Mouse (Mus musculus) lung, embryonic 15.5 days (tissue): ENCODE measurements around the gene Naaladl1. TPM values are rescaled to one million over a fixed set of nuclear protein-coding genes. Genes with fewer than 3 reads are reported as not detected.
A peak's percentile ranks its signal among the peaks of the same experiment; 100 is the strongest.

ENCODE experiments used
- ATAC-seq: fragments of 200-750 bp; cut with Nextera tagmentation; 2 replicates; pipeline ENCODE4 v1.8.0; 2017; ENCODE audit warnings: moderate number of reproducible peaks, borderline replicate concordance; ENCODE audit not compliant: low FRiP score, low TSS enrichment; ENCODE audit errors: extremely low read depth
- H3K27ac ChIP-seq: fragments of 300-500 bp; sonication (generic); 2 replicates; pipeline ENCODE4 v1.5.1; 2015; ENCODE audit warnings: moderate library complexity, mild to moderate bottlenecking, inconsistent platforms
- H3K27me3 ChIP-seq: fragments of 300-500 bp; sonication (generic); 2 replicates; pipeline ENCODE4 v1.6.1; 2015; ENCODE audit warnings: inconsistent platforms
- H3K36me3 ChIP-seq: fragments of 300-500 bp; sonication (generic); 2 replicates; pipeline ENCODE4 v1.6.1; 2015; ENCODE audit warnings: inconsistent platforms
- H3K4me1 ChIP-seq: fragments of 300-500 bp; sonication (generic); 2 replicates; pipeline ENCODE4 v1.6.1; 2015; ENCODE audit warnings: inconsistent platforms
- H3K4me2 ChIP-seq: fragments of 300-500 bp; sonication (generic); 2 replicates; pipeline ENCODE4 v1.6.1; 2015; ENCODE audit warnings: inconsistent platforms, mild to moderate bottlenecking, moderate library complexity
- H3K4me3 ChIP-seq: fragments of 300-500 bp; sonication (generic); 2 replicates; pipeline ENCODE4 v1.5.1; 2015; ENCODE audit warnings: mild to moderate bottlenecking, inconsistent platforms
- H3K9ac ChIP-seq: fragments of 300-500 bp; sonication (generic); 2 replicates; pipeline ENCODE4 v1.6.1; 2015; ENCODE audit warnings: inconsistent platforms
- H3K9me3 ChIP-seq: fragments of 300-500 bp; sonication (generic); 2 replicates; pipeline ENCODE4 v1.6.1; 2016; ENCODE audit warnings: inconsistent platforms
- WGBS: fragments of 180-500 bp; shearing (Covaris S2); methylation state at CpG from one replicate; pipeline ENCODE4 v1.1.7; 2015; 5-methylcytosine and 5-hydroxymethylcytosine counted together
- polyA plus RNA-seq: library from polyadenylated mRNA; unstranded; fragments of >200 nt; fragmentation: Nextera tagmentation; extraction: Ambion mirVana; gene quantifications from 2 replicates; pipeline ENCODE4 v1.2.1, GENCODE M21; 2015

The Naaladl1 gene
- polyA plus RNA-seq = 0.34 and 0.41 TPM in 2 replicates

DNA sequence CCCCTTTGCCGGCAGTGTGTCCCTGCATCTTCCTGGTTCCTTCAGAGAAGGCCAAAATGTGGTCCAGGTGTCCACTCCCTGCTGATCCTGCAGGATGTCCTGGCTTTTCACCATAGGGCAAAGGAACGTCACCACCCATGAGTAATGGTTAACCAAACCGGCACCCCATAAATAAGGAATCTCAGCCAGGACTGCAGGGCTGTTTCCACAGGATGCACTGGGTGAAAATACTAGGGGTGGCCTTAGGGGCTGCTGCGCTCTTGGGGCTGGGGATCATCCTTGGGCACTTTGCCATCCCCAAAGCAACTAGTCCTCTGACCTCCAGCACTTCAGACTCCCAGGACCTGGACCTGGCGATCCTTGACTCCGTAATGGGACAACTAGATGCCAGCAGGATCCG, at the start of gene Naaladl1:
TSS of gene Naaladl1 (plus strand) at position 197 of the 400 bp plus-strand sequence.
- H3K9ac ChIP-seq = no peak within 1 kb of the TSS
- ATAC-seq = no peak
- no peak within 1 kb of the TSS for H3K4me3 ChIP-seq
- H3K9me3 ChIP-seq = no peaks in the 10 kb centered on the region
- H3K4me2 ChIP-seq = no peak within 1 kb of the TSS
- H3K27ac ChIP-seq = no peak within 1 kb of the TSS
- WGBS = 82% methylated on average over 7 of the region's 7 CpGs
- no peaks in the 10 kb centered on the region for H3K27me3 ChIP-seq
- no peaks in the 10 kb centered on the region for H3K4me1 ChIP-seq
- H3K36me3 ChIP-seq = no peaks in the 10 kb centered on the region

DNA sequence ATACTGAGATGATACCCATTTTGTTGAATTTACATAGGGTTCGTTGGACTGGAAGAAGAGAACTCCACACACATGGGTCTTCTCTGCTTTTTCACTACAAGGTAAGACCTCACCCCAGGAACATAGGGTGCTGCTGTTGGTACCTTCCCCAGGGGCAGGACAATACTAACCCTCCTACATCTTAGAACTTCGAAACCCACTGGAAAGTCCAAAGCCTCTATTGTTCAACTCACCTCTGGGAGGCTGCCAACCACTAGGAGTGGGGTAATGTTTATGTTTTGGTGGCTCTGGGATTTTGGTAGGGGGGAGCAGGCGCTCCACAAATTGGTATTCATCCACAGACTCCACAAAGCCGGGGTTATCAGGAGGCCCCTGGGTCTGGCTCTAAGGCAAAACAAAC, 48.9 kb upstream of the Naaladl1 start:
- WGBS = 50% methylated on average over 4 of the region's 4 CpGs
- no peak for ATAC-seq
- Histone ChIP-seq H3K4me2 (peak overlapping the region; percentile 71), H3K9me3 (no peaks in the 10 kb centered on the region), H3K4me3 (peak overlapping the region; percentile 79), H3K27me3 (no peaks in the 10 kb centered on the region), H3K4me1 (peaks cover 27% of the 10 kb centered on the region), H3K36me3 (peaks cover 57% of the 10 kb centered on the region), H3K27ac (no peak overlapping the region), H3K9ac (peak overlapping the region; percentile 91)

DNA sequence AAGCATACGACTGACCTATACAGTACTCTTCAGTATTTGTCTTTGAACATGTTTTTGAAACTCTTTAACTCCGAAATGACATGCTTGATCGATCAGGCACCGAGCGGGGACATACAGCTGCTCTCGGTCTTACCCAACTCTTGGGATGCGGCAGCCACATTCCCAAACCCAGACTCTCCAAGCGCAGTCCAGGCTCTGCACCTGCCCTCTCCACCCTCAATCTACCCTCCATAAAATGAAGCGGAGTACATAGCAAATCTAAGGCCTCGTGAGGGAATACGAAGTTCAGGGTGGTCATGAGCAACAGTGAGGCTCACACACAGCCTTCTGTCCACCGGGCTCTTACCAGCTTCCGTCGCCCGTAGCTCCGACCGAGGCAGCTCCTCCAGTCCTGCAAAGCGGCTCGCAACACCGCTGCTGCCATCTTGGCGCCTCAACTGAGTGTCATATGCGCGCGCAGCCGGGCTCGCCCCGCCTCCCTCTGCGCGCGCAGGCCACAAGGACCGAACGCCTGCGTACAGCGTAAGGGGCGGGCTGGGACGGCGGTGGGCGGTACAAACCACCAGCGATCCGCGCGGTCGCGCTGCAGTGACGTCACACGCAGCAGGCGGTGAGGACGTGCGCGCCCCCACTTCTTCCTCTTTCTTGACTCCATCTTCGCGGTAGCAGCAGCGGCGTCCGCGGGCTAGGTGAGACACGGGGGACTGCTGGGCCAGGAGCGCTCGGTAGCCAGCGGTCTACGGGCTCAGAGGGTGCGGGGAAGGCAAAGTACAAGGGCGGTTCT, 48.1 kb upstream of the Naaladl1 start, which contains the start of the genes Mrpl49 and Fau:
TSS of gene Mrpl49 (minus strand) at position 473 of the 784 bp plus-strand sequence.
TSS of gene Fau (plus strand) at position 532 of the 784 bp plus-strand sequence.
- H3K27me3 ChIP-seq = no peaks in the 10 kb centered on the region
- under 1% methylated on average over 63 of the region's 63 CpGs for WGBS
- peaks cover 35% of the 10 kb centered on the region for H3K4me1 ChIP-seq
- peak within 1 kb of the TSS; percentile 79 for H3K27ac ChIP-seq
- H3K4me2 ChIP-seq = peak within 1 kb of the TSS; percentile 76
- peaks cover 48% of the 10 kb centered on the region for H3K36me3 ChIP-seq
- peak within 1 kb of the TSS; percentile 91 for H3K9ac ChIP-seq
- peak within 1 kb of the TSS; percentile 79 for H3K4me3 ChIP-seq
- H3K9me3 ChIP-seq = no peaks in the 10 kb centered on the region
- peak; percentile 90 for ATAC-seq

DNA sequence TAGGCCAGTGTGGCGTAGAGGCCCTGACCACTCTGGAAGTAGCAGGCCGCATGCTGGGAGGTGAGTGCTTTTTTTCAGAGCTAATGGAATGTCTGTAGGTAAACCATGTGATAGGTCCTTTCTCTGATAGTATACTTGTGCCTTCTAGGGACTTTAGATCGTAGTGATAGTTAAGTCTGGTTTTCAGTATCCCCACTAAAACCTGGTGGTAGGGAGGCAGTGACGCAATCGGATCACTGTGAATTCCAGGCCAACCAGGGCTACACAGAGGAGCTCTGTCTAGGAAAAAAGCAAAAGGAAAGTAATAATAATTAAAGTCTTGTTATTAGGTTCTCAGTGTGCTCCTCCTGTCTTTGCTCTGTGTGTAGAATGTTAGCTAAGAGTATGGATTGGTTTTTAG, 47.1 kb upstream of the Naaladl1 start:
- ATAC-seq = no peak
- WGBS = 32% methylated on average over 5 of the region's 5 CpGs
- Histone ChIP-seq H3K27ac (peak overlapping the region; percentile 79; the same call in 1 of the 2 replicates), H3K9ac (peak overlapping the region; percentile 90), H3K4me2 (peak overlapping the region; percentile 76), H3K27me3 (no peaks in the 10 kb centered on the region), H3K9me3 (no peaks in the 10 kb centered on the region), H3K4me1 (peaks cover 41% of the 10 kb centered on the region), H3K36me3 (peaks cover 38% of the 10 kb centered on the region), H3K4me3 (peak overlapping the region; percentile 79)

DNA sequence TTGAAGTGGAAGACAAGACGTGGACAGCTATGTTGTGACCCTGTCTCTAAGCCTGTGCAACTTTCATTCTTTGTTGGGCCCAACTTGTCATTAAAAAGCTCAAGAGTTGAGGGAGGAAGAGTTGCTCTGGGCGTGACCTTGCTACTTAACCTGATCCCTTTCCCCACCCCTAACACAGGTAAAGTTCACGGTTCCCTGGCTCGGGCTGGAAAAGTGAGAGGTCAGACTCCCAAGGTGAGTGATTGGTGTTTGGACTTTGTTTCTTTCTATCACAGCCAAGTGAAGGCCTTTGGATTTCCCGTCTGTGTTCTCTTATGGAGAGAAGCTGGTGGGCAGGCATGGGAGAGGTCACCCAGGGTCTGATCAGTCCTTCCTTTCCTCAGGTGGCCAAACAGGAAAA, 46.6 kb upstream of the Naaladl1 start:
- Histone ChIP-seq H3K9me3 (no peaks in the 10 kb centered on the region), H3K4me1 (peaks cover 41% of the 10 kb centered on the region), H3K27ac (no peak overlapping the region), H3K27me3 (no peaks in the 10 kb centered on the region), H3K9ac (peak overlapping the region; percentile 90), H3K36me3 (peaks cover 34% of the 10 kb centered on the region), H3K4me2 (peak overlapping the region; percentile 76), H3K4me3 (peak overlapping the region; percentile 79)
- ATAC-seq = no peak
- WGBS = 74% methylated on average over 5 of the region's 5 CpGs

DNA sequence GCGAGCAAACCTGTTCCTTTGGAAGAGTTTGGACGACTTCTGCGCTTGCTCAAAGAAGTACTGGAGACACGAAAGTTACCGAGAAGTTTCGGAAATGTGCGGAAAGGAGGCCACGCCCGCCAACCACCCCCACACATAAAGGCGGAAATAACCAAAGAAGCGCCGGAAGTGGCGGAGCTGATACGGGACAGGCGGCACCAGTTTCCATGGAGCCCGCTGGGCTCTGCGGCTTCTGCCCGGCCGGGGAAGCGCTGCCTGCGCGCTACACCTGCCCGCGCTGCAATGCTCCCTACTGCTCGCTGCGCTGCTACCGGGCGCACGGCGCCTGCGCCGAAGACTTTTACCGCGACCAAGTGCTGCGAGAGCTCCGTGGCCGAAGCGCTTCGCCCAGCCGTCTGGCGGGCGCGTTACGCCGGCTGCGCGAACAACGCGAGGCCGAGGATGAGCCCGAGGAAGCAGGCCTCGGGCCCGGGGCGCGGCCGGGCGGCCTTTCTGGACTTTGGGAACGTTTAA, 44.5 kb upstream of the Naaladl1 start, which contains the start of gene Znhit2:
TSS of gene Znhit2 (plus strand) at position 172 of the 513 bp plus-strand sequence.
- Histone ChIP-seq H3K4me2 (peak within 1 kb of the TSS; percentile 92), H3K9me3 (no peaks in the 10 kb centered on the region), H3K36me3 (peaks cover 16% of the 10 kb centered on the region), H3K4me1 (peaks cover 40% of the 10 kb centered on the region), H3K9ac (peak within 1 kb of the TSS; percentile 88), H3K27me3 (no peaks in the 10 kb centered on the region), H3K27ac (peak within 1 kb of the TSS; percentile 95), H3K4me3 (peak within 1 kb of the TSS; percentile 90)
- peak; percentile 71 for ATAC-seq
- WGBS = under 1% methylated on average over 58 of the region's 58 CpGs

DNA sequence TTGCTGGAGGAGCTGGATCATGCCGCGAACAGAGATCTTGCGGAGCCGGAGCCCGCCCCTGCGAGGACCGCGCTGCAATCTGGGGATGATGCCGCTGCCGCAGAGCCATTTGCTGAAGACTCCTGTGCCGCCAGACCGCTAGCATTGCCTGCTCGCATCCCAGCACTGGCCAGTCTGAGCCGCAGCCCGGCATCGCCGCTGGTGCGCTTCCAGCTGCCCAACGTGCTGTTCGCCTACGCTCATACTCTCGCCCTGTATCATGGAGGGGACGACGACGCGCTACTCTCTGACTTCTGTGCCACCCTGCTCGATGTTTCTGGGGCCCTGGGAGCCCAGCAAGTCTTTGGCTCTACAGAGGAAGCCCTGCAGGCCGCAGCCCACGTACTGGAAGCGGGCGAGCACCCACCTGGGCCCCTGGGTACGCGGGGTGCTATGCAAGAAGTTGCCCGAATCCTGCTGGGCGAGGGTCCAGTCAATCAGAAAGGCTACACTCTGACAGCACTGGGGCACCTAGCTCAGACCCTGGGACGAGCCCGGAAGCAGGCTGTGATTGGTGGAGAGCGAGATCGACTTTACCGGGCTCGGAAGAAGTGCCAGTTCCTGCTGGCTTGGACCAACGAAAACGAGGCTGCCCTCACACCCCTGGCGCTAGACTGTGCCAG, 43.8 kb upstream of the Naaladl1 start:
- ATAC-seq = no peak
- H3K36me3 ChIP-seq = peaks cover 16% of the 10 kb centered on the region
- H3K9me3 ChIP-seq = no peaks in the 10 kb centered on the region
- H3K4me1 ChIP-seq = peaks cover 38% of the 10 kb centered on the region
- peak overlapping the region; percentile 90 for H3K4me3 ChIP-seq
- no peaks in the 10 kb centered on the region for H3K27me3 ChIP-seq
- peak overlapping the region; percentile 92 for H3K4me2 ChIP-seq
- H3K27ac ChIP-seq = peak overlapping the region; percentile 95
- under 1% methylated on average over 37 of the region's 44 CpGs for WGBS
- H3K9ac ChIP-seq = peak overlapping the region; percentile 88

DNA sequence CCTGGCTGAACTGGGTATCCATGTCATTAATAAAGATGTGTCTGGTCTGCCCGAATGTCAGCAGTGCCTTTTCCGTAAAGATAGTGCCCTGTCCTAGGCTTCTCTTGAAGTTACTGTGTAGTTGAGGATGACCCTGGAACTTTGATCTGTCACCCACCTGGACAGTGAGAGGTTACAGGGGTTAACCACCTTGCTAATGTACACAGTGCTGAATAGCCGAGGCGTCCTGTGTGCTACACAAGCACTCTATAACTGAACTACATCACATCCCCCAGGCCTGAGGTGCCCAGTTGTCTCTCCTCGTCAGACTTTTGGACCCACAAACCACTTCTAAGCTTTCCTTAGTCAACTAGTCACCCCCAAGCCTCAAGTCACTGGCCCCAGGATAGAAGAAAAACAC, 43.2 kb upstream of the Naaladl1 start:
- peak overlapping the region; percentile 88 for H3K9ac ChIP-seq
- peaks cover 39% of the 10 kb centered on the region for H3K4me1 ChIP-seq
- 42% methylated on average over 5 of the region's 5 CpGs for WGBS
- H3K4me3 ChIP-seq = peak overlapping the region; percentile 90
- 0 out of 2 replicates have a peak overlapping the region, but pooled peaks have one; percentile 95 for H3K27ac ChIP-seq
- no peak for ATAC-seq
- peaks cover 16% of the 10 kb centered on the region for H3K36me3 ChIP-seq
- no peaks in the 10 kb centered on the region for H3K9me3 ChIP-seq
- H3K27me3 ChIP-seq = no peaks in the 10 kb centered on the region
- peak overlapping the region; percentile 92 for H3K4me2 ChIP-seq

DNA sequence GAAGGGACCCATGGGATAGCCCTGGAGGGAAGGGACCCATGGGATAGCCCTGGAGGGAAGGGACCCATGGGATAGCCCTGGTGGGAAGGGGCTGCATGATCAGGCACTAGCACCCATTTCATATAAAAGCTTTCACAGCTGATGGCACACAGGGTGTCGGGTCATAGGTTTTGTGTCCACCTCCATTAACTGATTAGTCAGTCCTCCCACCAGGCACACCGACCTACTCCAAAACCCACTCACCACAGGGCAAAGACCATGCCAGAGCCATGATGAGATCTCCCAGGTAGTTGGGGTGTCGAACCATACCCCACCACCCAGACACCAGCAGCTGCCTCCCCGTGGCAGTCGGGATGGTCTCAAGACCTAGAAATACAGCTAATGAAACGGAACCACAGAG, 42.5 kb upstream of the Naaladl1 start:
- no peak for ATAC-seq
- Histone ChIP-seq H3K27ac (no peak overlapping the region), H3K36me3 (peaks cover 16% of the 10 kb centered on the region), H3K4me1 (peaks cover 46% of the 10 kb centered on the region), H3K27me3 (no peaks in the 10 kb centered on the region), H3K9me3 (no peaks in the 10 kb centered on the region), H3K9ac (no peak overlapping the region), H3K4me2 (peak overlapping the region; percentile 92; the same call in 1 of the 2 replicates), H3K4me3 (0 out of 2 replicates have a peak overlapping the region, but pooled peaks have one; percentile 90)
- 88% methylated on average over 6 of the region's 6 CpGs for WGBS

DNA sequence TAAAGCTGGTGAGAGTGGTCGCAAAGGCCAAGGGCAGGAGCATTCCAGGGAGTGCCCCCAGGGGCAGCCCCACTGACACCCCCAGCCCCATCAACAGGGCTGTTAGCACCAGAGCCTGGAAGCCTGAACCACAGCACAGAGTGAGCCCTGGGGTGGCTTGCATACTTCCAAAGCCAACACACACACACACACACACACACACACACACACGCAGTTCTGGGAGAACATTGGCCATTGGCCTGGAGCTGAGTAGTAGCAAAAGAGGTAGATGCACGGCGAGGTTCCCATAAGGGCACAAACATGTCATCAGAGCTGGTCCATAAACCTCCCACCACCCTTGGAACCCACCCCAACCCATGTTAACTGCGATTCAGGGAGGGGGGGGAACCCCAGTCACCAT, 39.0 kb upstream of the Naaladl1 start:
- peak overlapping the region; percentile 50 for H3K4me3 ChIP-seq
- H3K27ac ChIP-seq = peak overlapping the region; percentile 54; the same call in 1 of the 2 replicates

DNA sequence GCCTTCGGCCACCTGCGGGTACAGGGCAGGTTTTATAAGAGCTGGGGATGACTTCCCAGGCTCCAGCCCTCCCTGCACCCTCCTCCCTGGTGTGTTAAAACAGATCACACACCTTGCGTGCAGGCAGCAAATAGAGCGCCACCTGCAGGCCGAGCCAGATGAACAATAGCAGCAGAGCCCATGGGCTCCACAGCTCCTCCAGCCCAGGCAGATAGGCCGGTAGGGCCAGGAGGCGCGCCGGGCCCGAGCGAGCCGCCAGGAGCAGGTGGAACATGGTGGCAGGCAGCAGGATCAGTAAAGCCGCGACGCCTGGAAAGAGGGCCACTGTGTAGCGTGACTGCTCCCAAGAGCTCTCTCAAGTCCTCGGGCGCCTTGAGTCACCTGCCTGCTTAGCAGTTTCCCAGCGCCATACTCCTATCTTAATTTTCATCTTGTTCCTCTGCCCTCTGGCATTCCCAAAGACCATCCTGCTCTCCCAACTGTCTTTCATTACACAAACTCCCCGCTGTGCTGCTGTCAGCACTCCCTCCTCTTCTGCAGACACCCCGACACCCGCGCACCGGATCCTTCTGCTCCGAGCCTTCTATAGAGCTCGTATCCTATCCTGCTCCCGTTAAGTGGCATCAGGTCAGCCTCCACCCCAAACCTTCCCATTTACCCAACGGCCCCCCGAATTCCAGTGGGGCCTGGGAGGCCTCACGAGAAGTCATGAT, 38.4 kb upstream of the Naaladl1 start:
- ATAC-seq = peak; percentile 36; the same call in 1 of the 2 replicates
- Histone ChIP-seq H3K4me2 (peak overlapping the region; percentile 96), H3K9me3 (no peaks in the 10 kb centered on the region), H3K27me3 (no peaks in the 10 kb centered on the region), H3K4me1 (peaks cover 29% of the 10 kb centered on the region), H3K27ac (peak overlapping the region; percentile 54), H3K9ac (peak overlapping the region; percentile 52), H3K36me3 (peaks cover 29% of the 10 kb centered on the region), H3K4me3 (peak overlapping the region; percentile 50)
- under 1% methylated on average over 30 of the region's 30 CpGs for WGBS

More for the DNA sequence above, 39.0 kb upstream of the Naaladl1 start:
- Histone ChIP-seq H3K4me2 (peak overlapping the region; percentile 96), H3K36me3 (peaks cover 29% of the 10 kb centered on the region), H3K9me3 (no peaks in the 10 kb centered on the region), H3K9ac (peak overlapping the region; percentile 52), H3K27me3 (no peaks in the 10 kb centered on the region), H3K4me1 (peaks cover 34% of the 10 kb centered on the region)
- ATAC-seq = no peak
- 28% methylated on average over 5 of the region's 5 CpGs for WGBS
